Mouse (Mus musculus) megakaryocyte progenitor cell, adult 5-6 weeks (primary cell): ENCODE measurements at regions not wholly inside any gene's neighbourhood (a gene's known extent, or its start where the extent isn't known, plus 50 kb on each side); places are given as distances from the start of the nearest gene placed in this dataset.

Experiments
- ATAC-seq: replicated peaks from 2 replicates; pipeline ENCODE4 v1.8.0; 2016; ENCODE audit warnings: mild to moderate bottlenecking, moderate TSS enrichment, inconsistent platforms; ENCODE audit not compliant: poor library complexity

DNA sequence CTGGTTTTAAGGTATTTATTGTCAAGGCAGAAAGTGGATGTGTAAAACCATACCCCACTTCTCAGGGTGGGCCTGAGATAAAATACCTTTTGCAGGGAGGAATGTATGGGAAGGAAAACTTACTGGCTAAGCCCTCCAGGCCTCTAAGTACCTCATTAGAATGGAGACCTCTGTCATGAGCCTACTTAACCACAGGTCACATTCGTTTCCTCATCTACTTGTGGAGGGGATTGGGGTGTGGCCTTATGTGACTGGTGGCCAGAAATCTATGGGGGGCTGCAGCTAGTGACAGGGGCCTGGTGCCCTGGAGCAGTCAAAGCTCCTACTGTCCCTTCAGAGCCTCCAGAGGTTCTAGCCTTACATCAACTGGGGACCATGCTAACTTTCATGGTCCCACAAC is 1020.0 kb downstream of the Adam6a start:
- peak; percentile 66 for ATAC-seq

DNA sequence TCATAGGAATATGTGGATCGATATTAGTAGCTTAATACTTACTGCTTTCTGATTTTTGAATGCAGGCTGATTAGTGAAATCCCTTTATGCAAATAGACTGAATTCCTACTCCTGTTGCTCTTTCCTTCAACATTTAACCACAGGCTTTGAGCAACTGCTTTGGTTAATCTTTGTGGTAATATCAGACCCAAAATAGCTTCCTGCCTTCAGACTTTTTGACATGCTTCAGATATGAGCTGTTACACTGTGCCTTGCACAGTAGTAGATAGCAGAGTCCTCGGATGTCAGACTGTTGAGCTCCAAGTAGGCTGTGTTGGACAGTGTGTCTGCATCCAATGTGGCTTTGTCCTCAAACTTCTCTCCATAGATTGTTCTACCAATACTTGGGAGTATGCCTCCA is 1020.6 kb downstream of the Adam6a start:
- peak; percentile 69 for ATAC-seq

DNA sequence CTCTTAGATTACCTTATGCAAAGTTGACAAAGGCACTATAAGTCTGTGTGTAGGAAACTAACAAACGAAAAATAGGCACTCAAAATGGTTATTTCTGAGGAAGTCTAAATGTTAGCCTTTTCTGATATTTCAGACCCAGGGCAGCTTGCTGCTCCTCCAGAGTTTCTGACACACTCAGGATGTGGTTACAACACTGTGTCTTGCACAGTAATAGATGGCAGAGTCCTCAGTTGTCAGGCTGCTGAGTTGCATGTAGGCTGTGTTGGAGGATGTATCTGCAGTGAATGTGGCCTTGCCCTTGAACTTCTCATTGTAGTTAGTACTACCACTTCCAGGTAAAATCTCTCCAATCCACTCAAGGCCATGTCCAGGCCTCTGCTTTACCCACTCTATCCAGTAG is 1039.7 kb downstream of the Adam6a start:
- peak; percentile 46 for ATAC-seq

DNA sequence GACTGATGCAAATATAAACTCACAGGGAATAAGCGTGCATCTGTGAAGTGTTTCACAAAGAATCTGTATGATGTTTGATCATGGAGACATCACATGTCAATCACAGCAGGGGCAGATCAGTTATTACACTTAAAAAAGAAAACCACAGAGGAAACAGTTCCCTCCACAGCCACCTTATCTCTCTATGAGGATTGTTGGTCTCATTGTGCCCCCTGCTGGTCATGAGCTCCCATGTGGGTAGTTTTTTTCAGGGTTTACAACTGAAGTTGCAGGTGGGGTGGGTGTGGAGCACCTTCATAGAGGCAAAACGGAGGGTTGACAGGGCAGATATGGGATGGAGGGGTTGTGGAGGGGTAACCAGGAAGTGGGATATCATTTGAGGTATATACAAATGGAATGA is 1043.5 kb downstream of the Adam6a start:
- peak; percentile 97 for ATAC-seq

DNA sequence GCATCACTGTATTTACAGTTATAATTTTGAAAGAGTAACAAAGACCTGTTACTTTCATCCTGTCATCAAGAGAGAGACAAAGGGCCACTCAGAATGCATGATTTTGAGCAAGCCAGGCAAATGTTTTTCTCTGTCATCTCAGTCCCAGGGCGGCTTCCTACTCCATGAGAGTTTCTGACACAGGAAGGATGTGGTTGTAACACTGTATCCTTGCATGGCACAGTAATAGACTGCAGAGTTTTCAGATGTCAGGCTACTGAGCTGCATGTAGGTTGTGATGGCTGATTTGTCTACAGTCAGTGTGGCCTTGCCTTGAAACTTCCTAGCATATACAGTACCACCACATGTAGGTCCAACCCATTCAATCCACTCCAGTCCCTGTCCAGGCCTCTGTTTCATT is 1054.0 kb downstream of the Adam6a start:
- ATAC-seq: peak; percentile 44

DNA sequence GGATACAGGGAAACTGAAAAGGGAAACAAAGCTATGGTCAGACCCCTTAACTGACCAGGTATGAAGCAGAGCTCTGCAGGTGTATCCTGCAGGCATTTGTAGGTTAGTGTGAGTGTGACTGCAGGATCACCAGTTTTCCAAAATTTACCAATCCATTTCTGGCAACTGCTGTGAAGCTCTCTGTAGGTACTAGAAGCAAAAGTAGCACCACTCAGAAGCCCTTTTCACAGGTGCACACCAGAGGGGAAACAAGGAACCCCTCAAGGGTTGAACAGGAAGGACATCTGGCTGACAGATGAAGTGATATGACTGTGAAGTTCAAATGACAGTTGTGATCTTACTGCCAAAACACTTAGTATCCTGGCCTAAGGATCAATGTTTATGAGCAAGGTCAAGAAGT is 1065.5 kb downstream of the Adam6a start:
- no peak for ATAC-seq

DNA sequence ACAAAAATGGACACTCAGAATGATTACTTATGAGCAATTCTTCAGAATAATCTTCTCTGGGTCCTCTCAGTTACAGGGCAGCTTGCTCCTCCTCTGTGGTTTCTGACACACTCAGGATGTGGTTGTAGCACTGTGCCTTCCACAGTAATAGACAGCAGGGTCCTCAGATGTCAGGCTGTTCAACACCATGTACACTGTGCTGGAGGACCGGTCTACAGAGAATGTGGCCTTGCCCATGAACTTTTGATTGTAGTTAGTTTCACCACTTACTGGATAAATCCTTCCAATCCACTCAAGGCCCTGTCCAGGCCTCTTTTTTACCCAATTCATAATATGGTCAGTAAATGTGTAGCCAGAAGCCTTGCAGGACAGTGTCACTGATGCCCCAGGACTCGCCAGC is 1068.4 kb downstream of the Adam6a start:
- ATAC-seq: peak; percentile 70

DNA sequence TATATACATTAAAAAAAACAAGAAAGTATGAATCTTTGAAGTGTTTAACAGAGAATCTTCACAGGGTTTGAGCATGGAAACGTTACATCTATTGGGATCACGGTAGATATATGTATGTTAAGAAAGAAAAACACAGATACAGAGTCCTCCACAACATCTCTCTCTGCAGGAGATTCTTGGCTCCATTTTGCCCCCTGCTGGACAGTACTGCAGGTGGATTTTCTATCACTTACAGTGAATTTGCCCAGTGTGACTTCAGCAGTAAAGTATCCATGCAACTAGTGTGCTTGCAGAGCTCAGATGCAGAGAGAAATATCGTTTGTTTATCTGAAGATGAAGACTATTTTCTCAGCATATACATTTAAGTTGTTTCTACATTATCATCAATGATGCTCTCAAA is 1071.5 kb downstream of the Adam6a start:
- ATAC-seq: peak; percentile 86

DNA sequence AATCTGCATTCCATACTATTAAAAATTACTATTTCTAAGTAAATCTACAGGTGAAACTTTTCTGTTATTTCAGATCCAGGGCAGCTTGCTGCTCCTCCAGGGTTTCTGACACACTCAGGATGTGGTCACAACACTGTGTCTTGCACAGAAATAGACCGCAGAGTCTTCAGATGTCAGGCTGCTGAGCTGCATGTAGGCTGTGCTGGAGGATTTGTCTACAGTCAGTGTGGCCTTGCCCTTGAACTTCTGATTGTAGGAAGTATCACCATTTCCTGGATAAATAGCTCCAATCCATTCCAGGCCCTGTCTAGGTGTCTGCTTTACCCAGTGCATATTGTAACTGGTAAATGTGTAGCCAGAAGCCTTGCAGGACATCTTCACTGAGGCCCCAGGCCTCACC is 1072.0 kb downstream of the Adam6a start:
- no peak; the same call in 1 of the 2 replicates for ATAC-seq

DNA sequence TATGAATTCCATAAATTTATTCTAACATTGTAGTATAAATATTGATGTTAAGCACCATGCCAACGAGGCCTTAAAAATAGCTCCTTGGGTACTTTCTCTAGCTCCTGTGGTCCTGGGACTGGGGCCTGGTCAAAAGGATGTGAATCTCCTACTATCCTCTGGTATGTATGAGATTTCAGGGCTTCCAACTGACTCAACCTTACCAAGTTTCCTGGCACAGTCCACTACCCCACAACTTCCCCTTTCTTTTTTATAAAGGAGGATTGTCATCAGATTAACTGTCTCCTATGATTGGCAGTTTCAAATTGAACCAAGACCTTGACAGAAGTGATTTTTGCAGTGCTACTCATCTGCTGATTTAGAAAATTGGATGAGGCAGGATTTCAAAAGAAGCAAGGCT is 1097.4 kb downstream of the Adam6a start:
- peak; percentile 94 for ATAC-seq

DNA sequence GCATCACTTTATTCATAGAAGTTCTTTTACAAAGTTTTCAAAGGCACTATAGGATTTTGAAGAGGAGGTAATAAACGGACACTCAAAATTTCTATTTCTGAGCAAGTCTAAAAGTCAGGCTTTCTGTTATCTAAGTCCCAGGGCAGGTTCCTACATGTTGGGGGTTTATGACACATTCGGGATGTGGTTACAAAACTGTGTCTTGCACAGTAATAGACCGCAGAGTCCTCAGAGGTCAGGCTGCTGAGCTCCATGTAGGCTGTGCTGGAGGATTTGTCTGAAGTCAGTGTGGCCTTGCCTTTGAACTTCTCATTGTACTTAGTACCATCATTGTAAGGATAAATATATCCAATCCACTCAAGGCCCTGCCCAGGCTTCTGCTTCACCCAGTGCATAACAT is 1102.7 kb downstream of the Adam6a start:
- ATAC-seq: peak; percentile 77

DNA sequence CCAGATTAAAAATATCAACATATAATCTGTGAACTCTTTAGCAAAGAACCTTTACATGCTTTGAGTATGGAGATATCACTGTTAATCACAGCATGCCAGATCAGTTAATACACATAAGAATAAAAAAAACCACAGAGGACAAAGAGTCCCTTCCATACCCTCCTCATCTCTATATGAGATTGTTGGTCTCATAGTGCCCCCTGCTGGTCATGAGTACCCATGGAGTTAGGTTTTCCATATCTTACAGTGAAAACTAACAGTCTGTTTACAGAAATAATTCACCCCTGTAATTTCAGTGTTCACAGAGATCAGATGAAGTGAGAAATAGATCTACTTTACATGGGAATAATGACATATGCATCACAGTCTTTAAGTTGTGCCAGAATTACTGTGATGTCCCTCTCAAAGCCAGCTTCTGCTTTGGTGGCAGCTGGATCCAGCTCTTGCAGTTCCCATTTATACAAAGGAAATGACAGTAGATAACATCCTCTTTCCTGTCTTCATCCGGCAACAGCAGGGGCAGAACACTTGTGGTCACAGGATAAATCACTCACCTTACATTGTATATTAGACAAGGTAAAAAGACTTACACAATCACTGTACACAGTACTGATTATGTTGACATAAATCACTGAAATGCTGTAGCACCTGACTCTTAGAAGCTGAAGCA is 1106.9 kb downstream of the Adam6a start:
- peak; percentile 86 for ATAC-seq

DNA sequence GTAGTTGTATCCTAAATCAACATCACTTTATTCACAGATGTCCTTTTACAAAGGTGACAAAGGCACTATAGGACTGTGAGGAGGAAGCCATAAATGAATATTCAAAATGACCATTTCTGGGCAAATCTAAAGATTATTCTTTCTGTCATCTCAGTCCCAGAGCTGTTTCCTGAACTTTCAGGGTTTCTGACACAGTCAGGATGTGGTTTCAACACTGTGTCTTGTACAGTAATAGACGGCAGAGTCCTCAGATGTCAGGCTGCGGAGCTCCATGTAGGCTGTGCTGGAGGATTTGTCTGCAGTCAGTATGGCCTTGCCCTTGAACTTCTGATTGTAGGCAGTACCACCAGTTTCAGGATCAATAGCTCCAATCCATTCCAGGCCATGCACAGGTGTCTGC is 1113.4 kb downstream of the Adam6a start:
- ATAC-seq: peak; percentile 68
